15 mouse cellular contexts compared by ENCODE assay signal in the genomic region with DNA sequence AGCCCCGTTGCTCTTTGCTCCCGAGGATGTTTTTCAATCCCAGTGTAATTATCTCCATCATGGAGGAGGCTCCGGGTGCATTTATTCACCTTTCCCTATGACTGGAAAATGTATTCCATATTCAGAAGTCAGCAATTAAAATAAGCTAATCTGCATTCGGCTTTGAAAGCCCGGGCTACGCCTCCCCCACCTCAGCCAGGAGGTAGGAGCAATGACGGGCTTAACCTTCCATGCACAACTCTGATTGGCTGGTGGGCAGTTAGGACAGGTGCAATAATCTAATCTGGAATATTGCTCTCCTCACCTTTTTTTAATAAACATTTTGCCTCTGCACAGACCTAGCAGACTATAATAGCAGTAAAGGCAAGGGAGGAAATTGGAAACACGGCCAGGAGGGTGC.
"Had no signal": no experiment of that assay in that cellular context is flagged by ENCODE, and none has a peak within 500 bp of the region (broad histone marks: within the 10 kb centered on the region; RNA-seq: fewer than 3 reads in every experiment).

No protein-coding gene starts in this region.

- H3K9ac ChIP-seq: neural tube, embryonic 15.5 days; stomach, embryonic 15.5 days had no signal

- H3K4me2 ChIP-seq: neural tube, embryonic 15.5 days; stomach, embryonic 15.5 days had no signal

- H3K9me3 ChIP-seq: neural tube, embryonic 15.5 days; stomach, embryonic 15.5 days had no signal

- DNase-seq: retina, postnatal 1 day; right cerebral cortex, adult 18-20 months; right cerebral cortex, postnatal 14 days; right cerebral cortex, postnatal 25 days; right cerebral cortex, postnatal 4 days; spleen, adult 18-20 months; thymus, adult 18-20 months; thymus, adult 2 months; thymus, postnatal 14 days; thymus, postnatal 25 days; thymus, postnatal 36 days; thymus, postnatal 4 days had no signal

- H3K4me3 ChIP-seq: neural tube, embryonic 15.5 days; stomach, embryonic 15.5 days had no signal

- H3K36me3 ChIP-seq: neural tube, embryonic 15.5 days; stomach, embryonic 15.5 days had no signal

- H3K27ac ChIP-seq: neural tube, embryonic 15.5 days; stomach, embryonic 15.5 days; stomach, postnatal 0 days had no signal

- H3K27me3 ChIP-seq: neural tube, embryonic 15.5 days; stomach, embryonic 15.5 days had no signal

- H3K4me1 ChIP-seq: neural tube, embryonic 15.5 days; stomach, embryonic 15.5 days had no signal
